Mouse (Mus musculus) CD4-positive, CD25-positive, alpha-beta regulatory T cell (primary cell): ENCODE data around the gene Slco6c1. TPM values are rescaled to one million over a fixed set of nuclear protein-coding genes. Genes with fewer than 3 reads are reported as not detected.

Experiments
- polyA plus RNA-seq: library from polyadenylated mRNA; unstranded; fragments of 100-300 nt; shearing (Covaris generic); gene quantifications from one replicate; pipeline ENCODE4 v1.2.1, GENCODE M21; 2017

Gene Slco6c1
- not detected for polyA plus RNA-seq

DNA sequence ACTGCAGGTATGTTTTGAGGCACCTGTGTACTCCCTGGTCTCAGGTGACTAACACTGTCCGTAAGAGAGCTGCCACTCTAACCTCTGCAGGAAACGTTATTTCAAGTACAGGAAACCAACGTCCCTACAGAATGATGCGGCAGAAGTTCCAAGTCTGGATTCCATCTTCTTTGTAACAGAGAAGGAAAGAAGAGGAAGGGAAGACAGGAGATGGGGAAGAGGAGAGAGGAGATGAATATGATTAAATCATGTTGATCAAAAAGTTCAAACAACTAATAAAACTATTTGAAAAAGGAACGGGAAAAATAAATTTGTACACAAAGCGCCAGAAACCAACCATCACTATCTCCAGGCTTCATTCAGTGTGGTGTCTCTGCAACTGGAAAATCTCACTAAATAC lies at the start of gene Slco6c1:
Slco6c1 (minus strand) TSS at position 101 of the 400 bp plus-strand sequence.

